Mouse (Mus musculus) layer of hippocampus, adult 2 months (tissue): ENCODE data around the gene Ak6. TPM values are rescaled to one million over a fixed set of nuclear protein-coding genes. Genes with fewer than 3 reads are reported as not detected.

ENCODE experiments used
- DNase-seq, 2 experiments: peaks; one replicate each; pipeline ENCODE4 v3.0.0; 2022; ENCODE audit warnings: low spot score in 2 of 2
- H3K27ac ChIP-seq: fragments of 200-600 bp; 2 replicates; pipeline ENCODE4 v1.8.1; 2022
- H3K4me3 ChIP-seq: fragments of 200-600 bp; 2 replicates; pipeline ENCODE4 v1.8.1; 2022; ENCODE audit warnings: mild to moderate bottlenecking
- CTCF ChIP-seq: fragments of 200-600 bp; conservative IDR thresholded peaks from 2 replicates; pipeline ENCODE4 v1.8.1; 2022; ENCODE audit warnings: antibody characterized with exemption, mild to moderate bottlenecking, moderate library complexity
- total RNA-seq, 2 experiments: library from RNA; stranded (reverse); gene quantifications; 2 replicates each; pipeline ENCODE4 v1.2.3; 2021

The Ak6 gene
- total RNA-seq, 2 experiments from 2014 or later = 90.7 to 91.6 TPM

- TF ChIP-seq CTCF = no peak
- Histone ChIP-seq H3K4me3 (no peak overlapping the region), H3K27ac (no peak overlapping the region)
- DNase-seq = no peak
Observed at GRCm38 (mm10) chr13:100617583-100617982, 33.2 kb upstream of the Ak6 start.

- Histone ChIP-seq H3K27ac (no peak overlapping the region), H3K4me3 (no peak overlapping the region)
- DNase-seq = no peak
- TF ChIP-seq CTCF = no peak
Observed at GRCm38 (mm10) chr13:100622241-100622640, 28.5 kb upstream of the Ak6 start.

- Histone ChIP-seq H3K4me3 (no peak overlapping the region), H3K27ac (no peak overlapping the region)
- TF ChIP-seq CTCF = no peak
- DNase-seq = no peak
Observed at GRCm38 (mm10) chr13:100634106-100634691, 16.6 kb upstream of the Ak6 start.

- H3K27ac ChIP-seq = no peak overlapping the region
- DNase-seq = no peak
- H3K4me3 ChIP-seq = no peak overlapping the region
- TF ChIP-seq CTCF = no peak; the same call in 1 of the 2 replicates
Observed at GRCm38 (mm10) chr13:100642471-100643209, 8.1 kb upstream of the Ak6 start.

GRCm38 (mm10) chr13:100648223-100648622 is 2.6 kb upstream of the Ak6 start:
- H3K27ac ChIP-seq = no peak overlapping the region

GRCm38 (mm10) chr13:100651439-100652186 is 834 bp downstream of the Ak6 start, which contains the start of gene Taf9:
TSS of gene Taf9 (plus strand) at chr13:100651579.
- peak within 1 kb of the TSS; percentile 75 for H3K4me3 ChIP-seq
- DNase-seq = peak in 1 of 2 experiments; percentile 14
- peak within 1 kb of the TSS; percentile 100 for H3K27ac ChIP-seq
- no peak for TF ChIP-seq CTCF

More at GRCm38 (mm10) chr13:100648223-100648622, 2.6 kb upstream of the Ak6 start:
- H3K4me3 ChIP-seq = no peak overlapping the region
- TF ChIP-seq CTCF = no peak
- no peak for DNase-seq

- H3K27ac ChIP-seq = no peak overlapping the region
- H3K4me3 ChIP-seq = no peak overlapping the region
- DNase-seq = no peak
- TF ChIP-seq CTCF = no peak
Observed at GRCm38 (mm10) chr13:100658091-100658490, 7.3 kb downstream of the Ak6 start.

GRCm38 (mm10) chr13:100659864-100660456 is 9.2 kb downstream of the Ak6 start:
- DNase-seq = peak; percentile 25 to 64
- no peak overlapping the region for H3K4me3 ChIP-seq
- peak; percentile 91 for TF ChIP-seq CTCF
- H3K27ac ChIP-seq = no peak overlapping the region

- TF ChIP-seq CTCF = no peak
- H3K4me3 ChIP-seq = peak within 1 kb of the TSS; percentile 55
- DNase-seq = no peak
Observed at GRCm38 (mm10) chr13:100669291-100670022, 18.7 kb downstream of the Ak6 start, which contains the start of gene Ccdc125. TSS of gene Ccdc125 (plus strand) at chr13:100669717.

GRCm38 (mm10) chr13:100670181-100670741 is 19.5 kb downstream of the Ak6 start:
- Histone ChIP-seq H3K4me3 (peak overlapping the region; percentile 55), H3K27ac (no peak overlapping the region)
- DNase-seq = no peak
- no peak for TF ChIP-seq CTCF

More at GRCm38 (mm10) chr13:100669291-100670022, 18.7 kb downstream of the Ak6 start, which contains the start of gene Ccdc125:
- no peak within 1 kb of the TSS for H3K27ac ChIP-seq

GRCm38 (mm10) chr13:100675936-100676635 is 25.3 kb downstream of the Ak6 start:
- DNase-seq = no peak
- H3K27ac ChIP-seq = no peak overlapping the region
- no peak for TF ChIP-seq CTCF
- no peak overlapping the region for H3K4me3 ChIP-seq

- H3K4me3 ChIP-seq = no peak overlapping the region
Observed at GRCm38 (mm10) chr13:100681615-100682014, 30.8 kb downstream of the Ak6 start.

More at GRCm38 (mm10) chr13:100681615-100682014, 30.8 kb downstream of the Ak6 start:
- no peak for TF ChIP-seq CTCF
- H3K27ac ChIP-seq = no peak overlapping the region
- DNase-seq = no peak
